Mouse (Mus musculus) 416B (cell line): ENCODE results near the gene 2510039O18Rik.

Source experiments
- DNase-seq: peaks from one replicate; pipeline ENCODE4 v3.0.0; 2011; ENCODE audit warnings: low read depth

The 2510039O18Rik gene

DNA sequence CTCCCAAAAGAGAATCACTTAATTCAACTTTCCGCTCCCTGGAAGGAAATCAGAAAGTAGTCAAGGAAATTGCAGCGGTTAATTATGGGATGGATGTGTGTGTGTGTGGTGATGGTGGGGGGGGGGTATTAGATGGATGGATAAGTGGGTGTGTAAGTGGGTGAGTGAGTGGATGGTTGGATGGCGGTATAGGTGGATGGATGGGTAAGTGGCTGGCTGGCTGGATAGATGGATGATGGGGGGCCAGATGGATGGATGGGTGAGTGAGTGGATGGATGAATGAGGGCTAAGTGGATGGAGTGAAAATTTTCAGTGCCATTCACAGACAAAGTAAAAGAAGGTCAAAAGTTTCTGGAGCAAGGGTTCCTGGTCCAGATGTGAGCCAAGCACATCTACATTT is 3.7 kb upstream of the 2510039O18Rik start:
- DNase-seq, result no peak

DNA sequence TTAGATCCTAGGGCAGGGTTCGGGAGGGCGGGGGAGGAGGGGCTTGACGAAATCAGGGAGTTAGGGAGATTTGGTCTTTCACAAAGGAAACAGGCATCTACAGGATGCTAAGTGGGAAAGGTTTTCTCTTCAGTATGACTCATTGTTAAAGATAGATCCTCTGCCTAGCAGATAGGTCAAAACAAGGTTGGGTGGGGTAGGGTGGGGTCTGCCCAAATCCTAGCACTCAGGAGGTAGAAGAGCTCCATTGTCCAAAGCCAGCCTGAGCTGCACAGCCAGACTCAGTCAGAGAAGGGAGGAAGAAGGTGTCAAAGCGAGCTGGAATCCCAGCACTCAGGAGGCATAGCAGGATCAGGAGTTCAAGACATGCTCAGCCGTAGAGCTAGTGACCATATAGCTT is 3.2 kb upstream of the 2510039O18Rik start:
- DNase-seq, result no peak

- DNase-seq, result no peak
Observed at GRCm38 (mm10) chr4:147938148-147939096, 2.3 kb upstream of the 2510039O18Rik start.

DNA sequence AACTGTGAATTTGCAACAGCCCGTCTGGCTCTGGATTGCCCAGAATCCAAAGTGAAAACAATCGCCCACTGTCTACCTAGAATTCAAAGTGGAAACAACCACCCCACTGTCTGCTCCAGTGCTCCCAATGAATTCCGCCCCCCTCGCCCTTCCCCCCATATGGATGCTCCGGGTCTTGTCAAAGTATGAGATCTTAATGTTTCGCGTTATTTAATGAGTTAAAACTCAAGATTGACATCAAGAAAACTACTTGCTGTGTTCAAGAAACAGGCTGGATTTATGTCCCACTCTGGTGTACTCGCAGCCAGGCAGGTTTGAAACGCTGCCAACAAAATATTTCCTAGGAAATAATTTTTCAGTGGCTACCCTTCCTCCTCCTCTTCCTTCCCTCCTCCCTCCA is 584 bp upstream of the 2510039O18Rik start:
- DNase-seq, result no peak

DNA sequence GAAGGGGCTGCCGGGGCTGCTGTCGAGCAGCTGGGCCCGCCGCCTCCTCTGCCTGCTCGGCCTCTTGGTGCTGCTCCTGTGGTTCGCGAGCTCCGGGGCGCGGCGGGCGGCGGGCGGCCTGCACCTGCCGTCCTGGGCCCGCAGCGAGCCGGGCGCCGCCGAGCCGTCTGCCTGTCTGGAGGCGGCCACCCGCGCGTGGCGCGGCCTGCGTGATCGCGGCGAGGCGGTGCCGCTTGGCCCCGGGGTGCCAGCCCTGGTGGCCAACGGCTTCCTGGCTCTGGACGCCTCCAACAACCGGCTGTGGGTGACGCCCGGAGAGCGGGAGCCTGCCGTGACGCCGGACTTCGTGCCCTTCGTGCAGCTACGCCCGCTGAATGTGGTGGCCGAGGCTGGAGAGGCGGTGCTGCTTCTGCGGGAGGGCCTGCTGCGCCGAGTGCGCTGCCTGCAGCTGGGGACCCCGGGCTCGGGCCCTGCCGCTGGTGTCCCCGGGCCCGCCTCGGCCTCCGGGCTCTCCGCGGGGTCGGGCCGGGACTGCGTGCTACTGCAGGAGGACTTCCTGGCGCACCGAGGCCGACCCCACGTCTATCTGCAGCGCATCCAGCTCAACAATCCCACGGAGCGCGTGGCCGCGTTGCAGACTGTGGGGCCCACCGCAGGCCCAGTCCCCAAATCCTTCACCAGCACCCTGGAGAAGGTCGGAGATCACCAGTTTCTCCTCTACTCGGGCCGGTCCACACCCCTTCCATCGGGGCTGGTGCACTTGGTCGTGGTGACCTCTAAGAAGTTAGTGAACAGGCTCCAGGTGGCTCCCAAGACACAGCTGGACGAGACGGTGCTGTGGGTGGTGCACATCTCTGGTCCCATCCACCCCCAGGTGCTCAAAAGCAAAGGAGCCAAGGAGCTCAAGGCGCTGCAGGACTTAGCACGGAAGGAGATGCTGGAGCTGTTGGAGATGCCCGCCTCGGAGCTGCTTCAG is 638 bp downstream of the 2510039O18Rik start:
- DNase-seq, result no peak

GRCm38 (mm10) chr4:147943005-147943404 is 2.3 kb downstream of the 2510039O18Rik start:
- DNase-seq, result no peak

DNA sequence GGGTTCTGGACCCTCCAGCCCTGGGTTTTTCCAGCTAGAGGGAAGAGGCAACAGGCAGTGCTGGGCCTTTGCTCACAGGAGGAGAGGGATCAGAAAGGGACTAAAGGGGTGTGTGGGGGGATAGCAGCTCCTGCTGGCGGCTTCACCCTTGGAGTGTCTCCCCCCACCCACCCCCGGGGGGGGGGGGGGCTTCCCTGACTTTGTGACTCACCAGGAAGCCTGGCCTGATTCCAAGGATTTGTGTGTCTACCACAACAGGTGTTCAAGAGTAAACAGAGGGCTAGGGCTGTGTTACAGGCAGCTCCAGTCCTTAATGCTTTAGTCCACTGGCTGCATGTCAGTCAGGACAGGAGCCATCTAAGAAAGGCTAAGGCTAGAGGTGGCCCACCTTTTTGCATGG is 6.8 kb downstream of the 2510039O18Rik start:
- no peak for DNase-seq

- DNase-seq, result peak; percentile 78
Observed at GRCm38 (mm10) chr4:147953590-147953989, 12.9 kb downstream of the 2510039O18Rik start.

DNA sequence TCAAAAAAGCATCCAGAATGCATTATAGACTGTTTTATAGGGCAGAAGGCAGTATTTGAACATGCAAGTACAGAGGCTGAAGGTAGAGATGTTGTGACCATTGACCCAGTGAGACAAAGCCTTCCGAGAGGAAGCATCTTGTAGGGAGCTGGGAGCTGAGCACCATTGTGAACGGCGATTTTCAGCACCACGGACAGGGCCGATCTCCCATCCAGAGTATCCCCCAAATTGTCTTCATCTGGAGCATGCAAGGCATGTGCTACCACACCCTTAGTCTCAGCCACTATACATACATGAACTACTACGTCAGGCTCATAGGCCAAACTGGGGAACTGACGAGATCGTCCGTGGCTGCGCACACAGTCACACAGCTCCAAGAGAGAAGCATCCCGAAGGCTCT is 16.4 kb downstream of the 2510039O18Rik start:
- DNase-seq, result peak; percentile 42

DNA sequence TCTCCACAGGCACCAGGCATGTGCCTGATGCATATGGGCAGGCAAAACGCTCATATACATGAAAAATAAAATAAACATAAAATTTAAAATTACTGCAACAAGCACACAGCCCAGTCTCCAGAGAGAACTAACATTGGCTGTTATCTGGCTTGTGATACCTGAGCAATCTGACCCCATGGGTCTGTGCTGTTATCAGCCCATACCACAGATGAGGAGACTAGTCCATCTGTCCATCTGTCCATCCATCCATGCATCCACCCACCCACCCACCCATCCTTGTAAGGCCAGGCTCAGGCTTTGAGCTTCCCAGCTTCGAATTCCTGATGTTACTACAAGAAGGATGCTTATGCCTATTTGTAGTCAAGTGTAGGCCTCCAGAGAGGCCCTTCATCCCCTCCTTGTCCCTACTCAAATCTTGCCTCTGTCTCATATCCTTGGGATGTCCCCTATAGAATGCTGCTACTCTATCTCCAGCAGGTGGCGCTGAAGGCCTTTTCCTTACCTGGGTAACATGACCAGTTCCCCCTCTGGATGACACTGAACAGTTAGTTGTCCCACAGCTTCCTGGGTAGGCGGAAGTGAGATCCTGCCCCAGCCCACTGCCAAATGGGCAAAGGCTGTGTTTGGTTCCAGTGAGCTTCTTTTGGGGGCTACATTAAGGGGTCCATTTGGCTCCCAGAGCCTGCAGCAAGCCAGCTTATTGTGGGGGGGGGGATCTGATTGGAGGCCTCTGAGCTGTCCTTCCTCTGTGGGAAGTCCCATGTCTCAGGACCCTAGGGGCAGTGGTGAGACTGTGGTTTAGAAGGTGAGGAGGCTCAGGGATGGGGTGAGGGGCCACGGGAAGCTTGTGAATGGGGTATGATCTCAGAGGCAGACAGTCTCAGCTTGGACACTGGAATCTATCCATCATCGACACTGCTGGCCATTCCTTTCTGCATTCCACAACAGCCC is 19.5 kb downstream of the 2510039O18Rik start:
- peak; percentile 88 for DNase-seq

DNA sequence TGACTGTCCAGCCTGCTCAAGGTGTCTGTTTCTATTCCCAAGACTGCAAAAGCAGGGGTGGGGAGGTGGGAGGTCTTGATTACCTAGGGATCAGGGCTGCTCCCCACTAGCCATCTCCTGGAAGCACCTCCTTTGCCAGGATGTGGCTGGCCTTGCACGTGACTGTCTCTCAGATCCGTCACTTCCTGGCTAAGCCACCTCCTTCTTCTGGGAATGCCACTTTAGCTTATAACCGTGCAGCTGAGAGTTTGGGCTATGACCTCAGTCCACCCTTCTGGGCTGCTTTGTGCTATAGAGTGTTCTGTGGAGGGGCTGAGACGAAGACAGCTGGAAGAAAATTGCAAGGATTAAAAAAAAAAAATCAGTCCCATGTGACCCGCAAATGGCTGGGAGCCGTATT is 22.1 kb downstream of the 2510039O18Rik start:
- DNase-seq, result peak; percentile 63

- no peak for DNase-seq
Observed at GRCm38 (mm10) chr4:147963623-147964022, 22.9 kb downstream of the 2510039O18Rik start.

DNA sequence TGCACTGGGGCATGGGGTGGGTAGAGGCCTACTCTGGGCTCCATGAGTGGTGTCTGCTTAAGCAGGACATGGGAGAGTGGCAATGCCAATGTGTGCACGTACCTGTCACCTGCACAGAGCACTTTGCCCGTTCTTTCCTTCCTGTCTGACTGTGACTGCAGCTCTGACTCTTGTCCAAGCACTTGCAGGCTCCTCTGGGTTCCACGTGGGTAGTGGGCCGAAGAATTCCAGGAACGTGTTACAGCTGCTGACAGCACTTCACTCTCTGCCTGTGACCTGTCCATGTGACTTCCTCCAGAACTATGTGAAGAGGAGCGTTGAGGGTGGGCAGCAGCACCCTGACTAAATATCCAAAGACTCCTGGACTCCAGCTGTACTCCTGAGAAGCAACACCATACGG is 25.0 kb downstream of the 2510039O18Rik start:
- no peak for DNase-seq

DNA sequence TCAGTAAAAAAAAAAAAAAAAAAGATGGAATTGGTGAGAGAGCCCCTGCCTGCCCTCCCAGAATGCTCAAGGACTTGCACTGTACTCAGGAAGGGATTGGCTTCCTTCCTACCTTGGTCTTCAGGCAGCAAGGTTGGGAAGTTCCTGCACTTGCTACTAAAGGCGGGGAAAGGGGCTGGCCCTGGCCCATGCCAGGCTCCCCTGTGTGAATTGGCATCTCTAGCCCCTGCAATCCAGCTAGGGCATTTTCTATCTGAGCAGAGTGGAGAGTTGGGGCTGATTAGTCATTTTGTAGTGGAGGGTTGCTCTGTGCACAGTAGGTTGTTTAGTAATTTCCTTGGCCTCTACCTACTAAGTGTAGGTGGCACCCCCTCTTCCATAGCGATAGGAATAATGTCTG is 28.1 kb downstream of the 2510039O18Rik start:
- DNase-seq, result no peak

DNA sequence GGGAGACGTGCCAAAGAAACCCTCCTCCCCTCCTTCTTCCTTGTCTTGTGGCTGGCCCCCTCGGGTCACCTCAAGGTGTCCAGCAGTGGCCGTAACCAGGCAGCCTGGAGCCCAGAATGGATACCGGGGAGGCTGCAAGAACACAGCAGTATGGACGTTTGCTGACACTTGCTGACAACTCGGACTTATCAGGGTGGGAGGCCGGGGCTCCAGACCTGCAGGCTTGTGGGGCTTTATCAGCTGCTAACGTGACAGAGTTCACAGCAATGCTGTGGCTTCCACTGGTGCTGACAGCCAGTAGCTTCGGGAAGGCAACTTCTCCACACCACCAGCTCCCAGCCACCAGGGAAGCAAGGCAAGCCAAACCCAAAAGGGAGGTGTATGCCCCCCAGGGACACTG is 28.6 kb downstream of the 2510039O18Rik start:
- DNase-seq, result no peak

DNA sequence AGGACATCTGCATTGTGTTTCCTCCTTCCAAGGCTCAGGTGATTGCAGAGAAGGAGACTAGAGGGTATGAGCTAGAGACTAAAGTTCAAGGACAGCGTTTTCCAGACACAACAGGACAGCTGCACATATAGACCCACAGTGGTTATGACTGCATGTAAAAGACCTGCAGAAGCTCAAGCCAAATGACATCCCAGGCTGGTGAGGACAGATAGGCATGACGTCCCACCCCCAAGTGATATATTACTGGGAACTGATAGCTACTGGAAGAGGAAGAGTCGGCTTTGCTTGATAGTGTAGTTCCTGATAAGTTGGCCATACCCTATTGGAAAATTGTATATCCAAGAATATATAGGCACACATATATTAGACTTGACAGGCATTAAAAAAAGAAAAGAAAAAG is 35.5 kb downstream of the 2510039O18Rik start:
- no peak for DNase-seq

DNA sequence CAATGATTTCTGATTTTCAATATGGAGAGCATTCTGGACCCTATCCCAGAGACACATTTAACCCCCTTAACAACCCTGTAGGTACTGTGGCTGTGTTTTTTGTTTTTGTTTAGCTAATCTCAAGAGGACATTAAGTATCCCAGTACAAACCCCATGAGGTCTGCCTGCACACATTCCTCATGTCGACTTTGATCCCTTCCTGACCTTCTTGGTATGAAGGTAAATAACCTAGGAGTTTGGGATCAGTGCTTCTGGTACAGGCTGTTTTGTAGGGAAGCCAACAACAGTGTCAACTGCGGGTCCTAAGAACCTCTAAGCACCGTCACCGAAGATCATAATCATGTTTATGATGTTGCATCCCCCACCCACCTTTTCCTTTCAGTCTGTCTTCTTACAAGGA is 37.0 kb downstream of the 2510039O18Rik start:
- peak; percentile 46 for DNase-seq

DNA sequence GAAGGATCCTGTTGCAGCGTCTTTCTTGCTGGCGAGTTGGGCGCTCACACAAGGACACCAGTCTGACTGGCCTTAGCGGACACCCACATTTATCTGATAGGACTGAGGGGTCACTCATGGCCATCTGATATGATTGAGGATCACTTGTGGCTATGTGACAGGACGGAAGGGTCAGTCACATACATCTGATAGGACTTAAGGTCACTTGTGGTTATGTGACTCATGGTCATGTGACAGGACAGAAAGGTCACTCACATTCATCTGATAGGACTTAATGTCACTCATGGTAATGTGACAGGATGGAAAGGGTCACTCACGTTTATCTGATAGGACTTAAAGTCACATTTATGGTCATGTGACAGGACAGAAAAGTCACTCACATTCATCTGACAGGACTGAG is 37.7 kb downstream of the 2510039O18Rik start:
- DNase-seq, result peak; percentile 57

- DNase-seq, result no peak
Observed at GRCm38 (mm10) chr4:147979441-147979860, 38.8 kb downstream of the 2510039O18Rik start.

DNA sequence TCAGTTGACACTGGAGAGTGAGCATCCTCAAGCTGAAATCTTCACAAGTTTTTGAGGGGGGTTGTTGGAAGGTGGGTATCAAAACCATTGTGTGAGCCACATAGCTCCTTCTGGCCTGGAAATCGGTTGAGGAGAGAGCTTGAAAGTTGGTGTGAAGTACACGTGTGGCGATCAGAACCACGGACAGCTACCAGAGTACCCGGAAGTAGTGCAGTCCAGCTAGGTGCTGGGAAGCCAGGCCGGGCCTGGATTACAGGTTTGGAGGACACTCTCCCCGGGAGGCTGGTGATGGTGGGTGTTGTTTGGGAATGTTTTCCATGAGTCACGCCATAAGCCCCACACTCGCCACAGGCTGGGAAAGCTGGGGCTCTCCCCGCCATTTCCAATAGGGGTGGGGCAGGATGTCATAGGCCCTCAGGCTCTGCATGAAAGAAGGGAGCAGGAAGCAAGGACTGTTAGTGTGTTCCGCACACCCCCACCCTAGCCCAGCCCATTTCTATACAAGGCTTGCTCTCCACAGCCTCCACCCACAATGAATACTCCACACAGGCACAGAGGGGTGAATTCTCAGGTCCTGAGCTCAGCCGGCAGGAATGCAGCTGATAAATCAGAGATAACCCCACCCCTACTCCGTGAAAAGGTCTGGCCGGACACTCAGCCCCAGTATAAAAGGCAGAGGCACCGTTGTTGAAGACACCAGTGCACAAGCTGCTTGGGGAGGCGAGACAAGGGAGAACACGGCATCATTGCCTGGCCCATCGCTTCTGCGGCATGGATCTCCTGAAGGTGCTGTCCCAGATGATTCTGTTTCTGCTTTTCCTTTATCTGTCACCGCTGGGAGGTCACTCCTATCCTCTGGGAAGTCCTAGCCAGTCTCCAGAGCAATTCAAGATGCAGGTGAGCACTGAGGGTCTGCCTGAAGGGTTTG is 44.8 kb downstream of the 2510039O18Rik start, which contains the start of gene Nppb:
Gene Nppb (plus strand): TSS at position 584 of the 928 bp plus-strand sequence.
- peak; percentile 66 for DNase-seq
